Mouse (Mus musculus): ENCODE data around the gene Ezr.

GRCm38 (mm10) chr17:6777061-6777460 lies 5.5 kb downstream of the Ezr start:
- TF ChIP-seq CTCF (IDR thresholded peaks at IDR 0.05; ENCODE audit: insufficient read depth, low read length): no peak
- no peak for TF ChIP-seq POLR2A (IDR thresholded peaks at IDR 0.05; ENCODE audit: borderline replicate concordance, extremely low read depth, low read depth, low read length)

All from lung, adult 2 months (tissue).